Mouse (Mus musculus) spleen, adult 2 months (tissue): ENCODE data around the gene Hspa4l. TPM values are rescaled to one million over a fixed set of nuclear protein-coding genes. Genes with fewer than 3 reads are reported as not detected.
"Not testable (repeated sequence)": the region's sequence is repeated elsewhere in the genome, so short reads cannot be mapped to it uniquely, and the experiment has no call there.

ENCODE experiments used
- DNase-seq, 2 experiments: peaks; one replicate each; pipeline versions ENCODE4 v3.0.0 to v3.0.0-alpha.2; 2012 to 2021; ENCODE audit warnings: low spot score in 2 of 2, low read depth in 1 of 2
- H3K27ac ChIP-seq: fragments of 200-500 bp; 2 replicates; pipeline ENCODE4 v1.5.1; 2012; ENCODE audit warnings: low read length, inconsistent platforms; ENCODE audit not compliant: insufficient read depth
- H3K27me3 ChIP-seq: fragments of 200-500 bp; 2 replicates; pipeline ENCODE4 v1.6.1; 2012; ENCODE audit warnings: mild to moderate bottlenecking, moderate library complexity, low read length, inconsistent platforms; ENCODE audit not compliant: control insufficient read depth, insufficient read depth
- H3K36me3 ChIP-seq: fragments of 200-500 bp; 2 replicates; pipeline ENCODE4 v1.6.1; 2012; ENCODE audit warnings: mild to moderate bottlenecking, low read length, inconsistent platforms; ENCODE audit not compliant: control insufficient read depth, insufficient read depth
- H3K4me1 ChIP-seq: fragments of 200-500 bp; 2 replicates; pipeline ENCODE4 v1.6.1; 2011; ENCODE audit warnings: inconsistent platforms; ENCODE audit not compliant: control insufficient read depth, insufficient read depth, insufficient read length
- H3K4me3 ChIP-seq: fragments of 200-500 bp; 2 replicates; pipeline ENCODE4 v1.5.1; 2011; ENCODE audit warnings: mild to moderate bottlenecking, inconsistent platforms; ENCODE audit not compliant: insufficient read depth, insufficient read length; ENCODE audit errors: extremely low read depth
- CTCF ChIP-seq: fragments of 200-500 bp; IDR thresholded peaks from 2 replicates; pipeline ENCODE4 v1.5.1; 2011; ENCODE audit warnings: mild to moderate bottlenecking, inconsistent platforms; ENCODE audit not compliant: insufficient read depth, insufficient read length, insufficient replicate concordance; ENCODE audit errors: extremely low read depth
- POLR2A ChIP-seq: fragments of 200-500 bp; IDR thresholded peaks from 2 replicates; pipeline ENCODE4 v1.6.1; 2011; ENCODE audit warnings: low read depth, low read length, inconsistent platforms
- WGBS: fragments of 180-500 bp; shearing (Covaris S2); methylation state at CpG from one replicate; pipeline ENCODE4 v1.1.7; 2018; 5-methylcytosine and 5-hydroxymethylcytosine counted together
- polyA plus RNA-seq: library from polyadenylated mRNA; depleted of rRNA; stranded (reverse); fragments of >200 nt; gene quantifications from 2 replicates; pipeline ENCODE4 v1.2.3, GENCODE M21; 2012; rRNA removed

The Hspa4l gene
- polyA plus RNA-seq, 1 experiment: 7.8 TPM

GRCm38 (mm10) chr3:40809894-40810293, 65.6 kb downstream of the Hspa4l start:
- no peak overlapping the region for H3K4me3 ChIP-seq
- no peaks in the 10 kb centered on the region for H3K4me1 ChIP-seq
- TF ChIP-seq POLR2A: no peak
- TF ChIP-seq CTCF: no peak
- DNase-seq: no peak
- no peak overlapping the region for H3K27ac ChIP-seq
- no peaks in the 10 kb centered on the region for H3K27me3 ChIP-seq
- WGBS: 92% methylated on average over 2 of the region's 2 CpGs
- H3K36me3 ChIP-seq: peaks cover 8% of the 10 kb centered on the region

DNA sequence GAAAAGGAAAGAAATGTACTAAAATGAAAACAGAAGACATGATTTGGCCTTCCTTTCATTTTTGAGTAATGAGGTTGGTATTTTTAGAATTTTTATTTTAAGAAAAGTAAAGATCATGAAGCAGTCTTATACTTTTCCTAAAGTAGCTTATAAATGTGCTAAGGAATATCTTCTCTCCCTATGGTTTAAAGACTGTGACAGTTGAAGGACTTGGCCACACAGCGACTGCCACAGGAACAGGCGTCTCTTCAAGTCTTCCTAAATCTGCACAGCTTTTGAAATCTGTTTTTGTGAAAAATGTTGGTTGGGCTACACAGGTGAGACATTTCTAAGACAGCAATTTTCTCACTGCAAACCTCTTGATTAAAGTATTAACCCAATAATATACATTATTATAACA, 69.0 kb downstream of the Hspa4l start:
- Histone ChIP-seq H3K27me3 (no peaks in the 10 kb centered on the region), H3K36me3 (peaks cover 9% of the 10 kb centered on the region), H3K4me3 (no peak overlapping the region), H3K4me1 (no peaks in the 10 kb centered on the region), H3K27ac (no peak overlapping the region)
- WGBS: 99% methylated on average over 2 of the region's 2 CpGs
- no peak for TF ChIP-seq CTCF
- TF ChIP-seq POLR2A: no peak
- DNase-seq: no peak

DNA sequence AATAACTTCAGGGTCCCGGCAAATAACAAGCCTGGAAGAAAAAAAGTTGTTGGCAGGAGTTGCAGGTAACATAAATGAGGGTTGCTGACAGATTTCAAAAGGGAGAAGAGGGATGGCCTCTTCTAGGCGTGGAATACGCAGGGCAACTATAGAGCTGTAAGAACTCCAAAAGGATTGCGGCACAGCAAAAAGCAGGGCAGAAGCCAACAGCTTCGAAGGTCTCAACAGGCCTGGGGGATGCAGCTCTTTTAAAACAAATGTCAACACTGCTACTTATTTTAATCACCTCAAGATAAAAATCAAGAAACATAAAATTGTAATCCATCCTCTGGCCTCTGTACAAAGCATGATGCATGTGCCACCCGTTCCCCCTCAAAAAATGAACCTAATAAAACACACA, 101.2 kb downstream of the Hspa4l start:
- not testable (repeated sequence) for H3K4me1 ChIP-seq, H3K27ac ChIP-seq, H3K36me3 ChIP-seq, H3K4me3 ChIP-seq, H3K27me3 ChIP-seq, DNase-seq
- 80% methylated on average over 6 of the region's 6 CpGs for WGBS

Other genes with a start within 250 kb of the Hspa4l start
- 0.76 and 0.81 TPM in 2 replicates for gene Intu, start 213.2 kb upstream of the Hspa4l start, polyA plus RNA-seq
- gene Slc25a31, start 35.6 kb upstream of the Hspa4l start, polyA plus RNA-seq: 0.11 and 0.13 TPM in 2 replicates
- gene Plk4, start 55.5 kb downstream of the Hspa4l start, polyA plus RNA-seq: 2.7 and 3.3 TPM in 2 replicates
- gene Mfsd8, start 102.4 kb downstream of the Hspa4l start, polyA plus RNA-seq: 1.9 and 2.6 TPM in 2 replicates
- gene Abhd18, start 102.5 kb downstream of the Hspa4l start, polyA plus RNA-seq: 1.2 and 1.4 TPM in 2 replicates
- not detected in 2 replicates for gene 1700034I23Rik, start 158.0 kb downstream of the Hspa4l start, polyA plus RNA-seq
- 3.8 and 6.0 TPM in 2 replicates for gene Larp1b, start 205.3 kb downstream of the Hspa4l start, polyA plus RNA-seq